Mouse (Mus musculus) brain, adult 2 months (tissue): ENCODE measurements around the gene Tspan4.
A peak's percentile ranks its signal among the peaks of the same experiment; 100 is the strongest.
"Not testable (repeated sequence)": the region's sequence is repeated elsewhere in the genome, so short reads cannot be mapped to it uniquely, and the experiment has no call there.

ENCODE experiments used
- DNase-seq: peaks from one replicate; pipeline ENCODE4 v3.0.0; 2011; ENCODE audit warnings: low read depth, low spot score

The Tspan4 gene

GRCm38 (mm10) chr7:141438201-141438968 is 36.7 kb upstream of the Tspan4 start:
- DNase-seq: peak; percentile 89

- DNase-seq: no peak
Measured at GRCm38 (mm10) chr7:141439140-141439679, 35.8 kb upstream of the Tspan4 start.

- no peak for DNase-seq
Measured at GRCm38 (mm10) chr7:141439811-141440210, 35.2 kb upstream of the Tspan4 start.

- peak; percentile 79 for DNase-seq
Measured at GRCm38 (mm10) chr7:141440613-141441012, 34.4 kb upstream of the Tspan4 start.

- no peak for DNase-seq
Measured at GRCm38 (mm10) chr7:141441460-141441859, 33.6 kb upstream of the Tspan4 start.

GRCm38 (mm10) chr7:141442199-141442598 is 32.8 kb upstream of the Tspan4 start:
- DNase-seq: no peak

- DNase-seq: no peak
Measured at GRCm38 (mm10) chr7:141443081-141443821, 31.8 kb upstream of the Tspan4 start.

GRCm38 (mm10) chr7:141443828-141444237 is 31.2 kb upstream of the Tspan4 start, which contains the start of gene Pidd1:
TSS of gene Pidd1 (minus strand) at chr7:141444025.
- DNase-seq: no peak

GRCm38 (mm10) chr7:141446374-141446773 is 28.7 kb upstream of the Tspan4 start:
- DNase-seq: not testable (repeated sequence)

GRCm38 (mm10) chr7:141447110-141447991 is 27.7 kb upstream of the Tspan4 start, which contains the start of gene Rplp2:
TSS of gene Rplp2 (plus strand) at chr7:141447370.
- DNase-seq: peak; percentile 97

- DNase-seq: no peak
Measured at GRCm38 (mm10) chr7:141451928-141452327, 23.1 kb upstream of the Tspan4 start.

- no peak for DNase-seq
Measured at GRCm38 (mm10) chr7:141453636-141454035, 21.4 kb upstream of the Tspan4 start.

- peak; percentile 94 for DNase-seq
Measured at GRCm38 (mm10) chr7:141454967-141455551, 20.0 kb upstream of the Tspan4 start, which contains the start of gene Pnpla2. TSS of gene Pnpla2 (plus strand) at chr7:141455198.

GRCm38 (mm10) chr7:141455610-141456314 is 19.3 kb upstream of the Tspan4 start:
- DNase-seq: peak; percentile 79

- no peak for DNase-seq
Measured at GRCm38 (mm10) chr7:141456739-141457138, 18.3 kb upstream of the Tspan4 start.

GRCm38 (mm10) chr7:141457236-141457635 is 17.8 kb upstream of the Tspan4 start:
- DNase-seq: no peak

- DNase-seq: peak; percentile 71
Measured at GRCm38 (mm10) chr7:141457986-141458660, 16.9 kb upstream of the Tspan4 start.

GRCm38 (mm10) chr7:141458661-141459060 is 16.4 kb upstream of the Tspan4 start:
- DNase-seq: no peak

GRCm38 (mm10) chr7:141459301-141459711 is 15.7 kb upstream of the Tspan4 start:
- peak; percentile 87 for DNase-seq

GRCm38 (mm10) chr7:141460001-141460390 is 15.0 kb upstream of the Tspan4 start:
- DNase-seq: no peak
